Mouse (Mus musculus) testis, adult 2 months (tissue): ENCODE measurements around the gene Atp5j2.

Experiments
- CTCF ChIP-seq: fragments of 200-500 bp; IDR thresholded peaks from 2 replicates; pipeline ENCODE4 v1.5.1; 2012; ENCODE audit warnings: low read depth, mild to moderate bottlenecking, inconsistent platforms, low read length, moderate library complexity; ENCODE audit not compliant: control insufficient read depth, insufficient read depth, insufficient replicate concordance
- POLR2A ChIP-seq: fragments of 200-500 bp; IDR thresholded peaks from 2 replicates; pipeline ENCODE4 v1.6.1; 2012; ENCODE audit warnings: low read depth, mild to moderate bottlenecking, inconsistent platforms, low read length, moderate library complexity; ENCODE audit not compliant: control insufficient read depth

GRCm38 (mm10) chr5:145207954-145208353 is 16.1 kb upstream of the Atp5j2 start:
- TF ChIP-seq POLR2A: no peak
- TF ChIP-seq CTCF: no peak
